Mouse (Mus musculus) forebrain, embryonic 11.5 days (tissue): ENCODE data around the gene Ulk4. TPM values are rescaled to one million over a fixed set of nuclear protein-coding genes. Genes with fewer than 3 reads are reported as not detected.
A peak's percentile ranks its signal among the peaks of the same experiment; 100 is the strongest.

Experiments
- ATAC-seq: fragments of 200-750 bp; cut with Nextera tagmentation; replicated peaks from 2 replicates; pipeline ENCODE4 v1.8.0; 2017; ENCODE audit warnings: moderate TSS enrichment; ENCODE audit not compliant: low FRiP score
- DNase-seq: peaks from one replicate; pipeline ENCODE4 v3.0.0-alpha.2; 2017; ENCODE audit warnings: low spot score
- H3K27ac ChIP-seq: fragments of 300-500 bp; sonication (generic); 2 replicates; pipeline ENCODE4 v1.5.1; 2014; ENCODE audit warnings: low read depth, low read length
- H3K27me3 ChIP-seq: fragments of 300-500 bp; sonication (generic); 2 replicates; pipeline ENCODE4 v1.6.1; 2014; ENCODE audit warnings: mild to moderate bottlenecking, low read length, mixed read lengths; ENCODE audit not compliant: control insufficient read depth, insufficient read depth
- H3K36me3 ChIP-seq: fragments of 300-500 bp; sonication (generic); 2 replicates; pipeline ENCODE4 v1.6.1; 2014; ENCODE audit warnings: mild to moderate bottlenecking, low read length, moderate library complexity, mixed read lengths; ENCODE audit not compliant: control insufficient read depth, insufficient read depth
- H3K4me1 ChIP-seq: fragments of 300-500 bp; sonication (generic); replicated peaks from 2 replicates; pipeline ENCODE4 v1.6.1; 2014; ENCODE audit warnings: low read length, mixed read lengths; ENCODE audit not compliant: control insufficient read depth, insufficient read depth
- H3K4me2 ChIP-seq: fragments of 300-500 bp; sonication (generic); 2 replicates; pipeline ENCODE4 v1.6.1; 2014; ENCODE audit warnings: low read depth, mild to moderate bottlenecking, low read length, moderate library complexity, mixed read lengths; ENCODE audit not compliant: severe bottlenecking
- H3K4me3 ChIP-seq: fragments of 300-500 bp; sonication (generic); 2 replicates; pipeline ENCODE4 v1.5.1; 2014; ENCODE audit warnings: low read depth, low read length
- H3K9ac ChIP-seq: fragments of 300-500 bp; sonication (generic); 2 replicates; pipeline ENCODE4 v1.6.1; 2014; ENCODE audit warnings: low read length
- H3K9me3 ChIP-seq: fragments of 300-500 bp; sonication (generic); 2 replicates; pipeline ENCODE4 v1.6.1; 2016; ENCODE audit warnings: low read length, mixed read lengths; ENCODE audit not compliant: control insufficient read depth
- WGBS: fragments of 180-500 bp; shearing (Covaris S2); extraction: QIAGEN DNeasy Blood & Tissue Kit; methylation state at CpG from one replicate; pipeline ENCODE4 v1.1.7; 2014; 5-methylcytosine and 5-hydroxymethylcytosine counted together
- polyA plus RNA-seq: library from polyadenylated mRNA; unstranded; fragments of >200 nt; fragmentation: Nextera tagmentation; extraction: Ambion mirVana; gene quantifications from 2 replicates; pipeline ENCODE4 v1.2.1, GENCODE M21; 2014

The Ulk4 gene
- polyA plus RNA-seq, 1 experiment from 2014 or later, result 163 TPM

- H3K36me3 ChIP-seq, result no peaks in the 10 kb centered on the region
- no peaks in the 10 kb centered on the region for H3K9me3 ChIP-seq
- H3K4me3 ChIP-seq, result no peak overlapping the region
- DNase-seq, result no peak
- no peak overlapping the region for H3K4me2 ChIP-seq
- peaks cover 2% of the 10 kb centered on the region; the same call in 1 of the 2 replicates for H3K4me1 ChIP-seq
- WGBS, result 86% methylated on average over 8 of the region's 8 CpGs
- ATAC-seq, result no peak
- H3K9ac ChIP-seq, result no peak overlapping the region
- H3K27me3 ChIP-seq, result no peaks in the 10 kb centered on the region
- H3K27ac ChIP-seq, result no peak overlapping the region
Observed at GRCm38 (mm10) chr9:121087661-121088060, 189.3 kb downstream of the Ulk4 start.

- WGBS, result 60% methylated on average over 4 of the region's 4 CpGs
- Histone ChIP-seq H3K4me1 (peaks cover 2% of the 10 kb centered on the region; the same call in 1 of the 2 replicates), H3K27me3 (no peaks in the 10 kb centered on the region), H3K4me2 (no peak overlapping the region), H3K9ac (no peak overlapping the region), H3K4me3 (no peak overlapping the region), H3K36me3 (no peaks in the 10 kb centered on the region), H3K27ac (no peak overlapping the region), H3K9me3 (no peaks in the 10 kb centered on the region)
- DNase-seq, result no peak
- peak; percentile 30; the same call in 1 of the 2 replicates for ATAC-seq
Observed at GRCm38 (mm10) chr9:121084191-121084590, 192.8 kb downstream of the Ulk4 start.

- WGBS, result 92% methylated on average over 3 of the region's 3 CpGs
- H3K9ac ChIP-seq, result no peak overlapping the region
- H3K4me1 ChIP-seq, result peaks cover 2% of the 10 kb centered on the region; the same call in 1 of the 2 replicates
Observed at GRCm38 (mm10) chr9:121080834-121081233, 196.2 kb downstream of the Ulk4 start.

GRCm38 (mm10) chr9:121080413-121080812 lies 196.6 kb downstream of the Ulk4 start:
- Histone ChIP-seq H3K4me3 (no peak overlapping the region), H3K36me3 (no peaks in the 10 kb centered on the region), H3K27me3 (no peaks in the 10 kb centered on the region), H3K9me3 (no peaks in the 10 kb centered on the region), H3K4me1 (peaks cover 2% of the 10 kb centered on the region; the same call in 1 of the 2 replicates), H3K27ac (no peak overlapping the region), H3K4me2 (no peak overlapping the region), H3K9ac (no peak overlapping the region)
- ATAC-seq (no peak), DNase-seq (no peak)
- 87% methylated on average over 10 of the region's 10 CpGs for WGBS

More at GRCm38 (mm10) chr9:121080834-121081233, 196.2 kb downstream of the Ulk4 start:
- Histone ChIP-seq H3K36me3 (no peaks in the 10 kb centered on the region), H3K27ac (no peak overlapping the region), H3K4me2 (no peak overlapping the region), H3K4me3 (no peak overlapping the region), H3K27me3 (no peaks in the 10 kb centered on the region), H3K9me3 (no peaks in the 10 kb centered on the region)
- ATAC-seq (no peak), DNase-seq (no peak)

- ATAC-seq (no peak), DNase-seq (no peak)
- Histone ChIP-seq H3K27me3 (no peaks in the 10 kb centered on the region), H3K27ac (no peak overlapping the region), H3K4me1 (peaks cover 2% of the 10 kb centered on the region; the same call in 1 of the 2 replicates), H3K4me3 (no peak overlapping the region), H3K9ac (no peak overlapping the region), H3K4me2 (no peak overlapping the region), H3K36me3 (no peaks in the 10 kb centered on the region), H3K9me3 (no peaks in the 10 kb centered on the region)
- 61% methylated on average over 9 of the region's 9 CpGs for WGBS
Observed at GRCm38 (mm10) chr9:121079388-121080088, 197.5 kb downstream of the Ulk4 start.

GRCm38 (mm10) chr9:121076291-121076690 lies 200.7 kb downstream of the Ulk4 start:
- H3K9ac ChIP-seq, result no peak overlapping the region
- H3K4me3 ChIP-seq, result no peak overlapping the region
- no peak overlapping the region for H3K27ac ChIP-seq
- no peak overlapping the region for H3K4me2 ChIP-seq
- H3K4me1 ChIP-seq, result peaks cover 5% of the 10 kb centered on the region; the same call in 1 of the 2 replicates
- no peaks in the 10 kb centered on the region for H3K9me3 ChIP-seq
- no peak for ATAC-seq
- no peak for DNase-seq
- H3K36me3 ChIP-seq, result no peaks in the 10 kb centered on the region
- no peaks in the 10 kb centered on the region for H3K27me3 ChIP-seq
- 50% methylated on average over 12 of the region's 12 CpGs for WGBS

GRCm38 (mm10) chr9:121075246-121075645 lies 201.8 kb downstream of the Ulk4 start:
- DNase-seq (no peak), ATAC-seq (no peak)
- Histone ChIP-seq H3K9me3 (no peaks in the 10 kb centered on the region), H3K9ac (no peak overlapping the region), H3K4me2 (no peak overlapping the region), H3K27me3 (no peaks in the 10 kb centered on the region), H3K27ac (no peak overlapping the region), H3K4me3 (no peak overlapping the region), H3K36me3 (no peaks in the 10 kb centered on the region), H3K4me1 (peaks cover 5% of the 10 kb centered on the region; the same call in 1 of the 2 replicates)
- 81% methylated on average over 4 of the region's 4 CpGs for WGBS

GRCm38 (mm10) chr9:121074726-121075125 lies 202.3 kb downstream of the Ulk4 start:
- Histone ChIP-seq H3K27me3 (no peaks in the 10 kb centered on the region), H3K36me3 (no peaks in the 10 kb centered on the region), H3K4me3 (no peak overlapping the region), H3K4me2 (no peak overlapping the region), H3K27ac (no peak overlapping the region), H3K4me1 (peaks cover 5% of the 10 kb centered on the region; the same call in 1 of the 2 replicates), H3K9me3 (no peaks in the 10 kb centered on the region), H3K9ac (no peak overlapping the region)
- 88% methylated on average over 3 of the region's 3 CpGs for WGBS
- no peak for ATAC-seq
- DNase-seq, result no peak
